Mouse (Mus musculus) left cerebral cortex, adult 18-20 months (tissue): Measurements from ENCODE around the gene H2-Q2. TPM values are rescaled to one million over a fixed set of nuclear protein-coding genes. Genes with fewer than 3 reads are reported as not detected.
A peak's percentile ranks its signal among the peaks of the same experiment; 100 is the strongest.
"Not testable (repeated sequence)": the region's sequence is repeated elsewhere in the genome, so short reads cannot be mapped to it uniquely, and the experiment has no call there.

ENCODE experiments used
- DNase-seq, 2 experiments: peaks; one replicate each; pipeline ENCODE4 v3.0.0; 2021 to 2022; ENCODE audit warnings: low spot score in 2 of 2, mixed read lengths in 1 of 2
- total RNA-seq, 2 experiments: library from RNA; stranded (reverse); gene quantifications; 2 replicates each; pipeline ENCODE4 v1.2.3; 2021

Gene H2-Q2
- total RNA-seq, 2 experiments from 2014 or later: 0.44 to 0.82 TPM

GRCm38 (mm10) chr17:35359470-35359862, 17.4 kb downstream of the H2-Q2 start:
- DNase-seq: no peak

GRCm38 (mm10) chr17:35379369-35379728, 37.3 kb downstream of the H2-Q2 start, which contains the start of gene H2-Q4:
TSS of gene H2-Q4 (plus strand) at chr17:35379617.
- DNase-seq: peak; percentile 67 to 76

- DNase-seq: peak in 1 of 2 experiments; percentile 5
Observed at GRCm38 (mm10) chr17:35379729-35380451, 37.8 kb downstream of the H2-Q2 start.

- DNase-seq: peak in 1 of 2 experiments; percentile 10
Observed at GRCm38 (mm10) chr17:35389796-35390195, 47.8 kb downstream of the H2-Q2 start.

GRCm38 (mm10) chr17:35392671-35393070, 50.6 kb downstream of the H2-Q2 start:
- DNase-seq: not testable (repeated sequence)

- DNase-seq: not testable (repeated sequence)
Observed at GRCm38 (mm10) chr17:35393864-35394800, 52.1 kb downstream of the H2-Q2 start.

Other genes with a start within 250 kb of the H2-Q2 start
- not detected for gene Ly6g5c, start 234.0 kb upstream of the H2-Q2 start, total RNA-seq
- gene Ly6g5b, start 226.8 kb upstream of the H2-Q2 start, total RNA-seq: under 1 TPM; 0.28 to 0.72 TPM
- gene Gpank1, start 220.8 kb upstream of the H2-Q2 start, total RNA-seq: 10 to 100 TPM; 15.9 to 16.4 TPM
- 100 to 1,000 TPM; 192 to 198 TPM for gene Csnk2b, start 220.2 kb upstream of the H2-Q2 start, total RNA-seq
- 10 to 100 TPM; 31.5 to 32.2 TPM for gene D17H6S53E, start 215.9 kb upstream of the H2-Q2 start, total RNA-seq
- not detected for gene Apom, start 210.2 kb upstream of the H2-Q2 start, total RNA-seq
- 100 to 1,000 TPM; 294 to 308 TPM for gene Bag6, start 207.1 kb upstream of the H2-Q2 start, total RNA-seq
- 100 to 1,000 TPM; 270 to 288 TPM for gene Prrc2a, start 177.3 kb upstream of the H2-Q2 start, total RNA-seq
- gene Aif1, start 166.2 kb upstream of the H2-Q2 start, total RNA-seq: 10 to 100 TPM in 1 of 2 experiments, 1 to 10 TPM in 1; 8.6 to 11.6 TPM
- 1 to 10 TPM; 6.0 to 6.9 TPM for gene Lst1, start 153.8 kb upstream of the H2-Q2 start, total RNA-seq
- under 1 TPM; 0.79 to 0.80 TPM for gene Ltb, start 147.8 kb upstream of the H2-Q2 start, total RNA-seq
- not detected for gene Tnf, start 140.2 kb upstream of the H2-Q2 start, total RNA-seq
- gene Lta, start 136.9 kb upstream of the H2-Q2 start, total RNA-seq: under 1 TPM; 0.23 to 0.60 TPM
- not detected for gene Gm16181, start 121.4 kb upstream of the H2-Q2 start, total RNA-seq
- 100 to 1,000 TPM; 587 to 598 TPM for gene Atp6v1g2, start 108.6 kb upstream of the H2-Q2 start, total RNA-seq
- gene Nfkbil1, start 106.5 kb upstream of the H2-Q2 start, total RNA-seq: 10 to 100 TPM; 11.6 to 14.9 TPM
- gene Ddx39b, start 100.5 kb upstream of the H2-Q2 start, total RNA-seq: 100 to 1,000 TPM; 201 to 213 TPM
- 10 to 100 TPM; 26.2 to 33.1 TPM for gene H2-D1, start 79.5 kb upstream of the H2-Q2 start, total RNA-seq
- gene H2-Q1, start 21.8 kb upstream of the H2-Q2 start, total RNA-seq: 1 to 10 TPM in 1 of 2 experiments, under 1 TPM in 1; 0.79 to 1.2 TPM
- 1 to 10 TPM; 2.9 to 4.1 TPM for gene H2-Q4, start 37.4 kb downstream of the H2-Q2 start, total RNA-seq
- 1 to 10 TPM in 1 of 2 experiments, under 1 TPM in 1; 0.96 to 1.4 TPM for gene H2-Q6, start 82.6 kb downstream of the H2-Q2 start, total RNA-seq
- gene H2-Q7, start 96.9 kb downstream of the H2-Q2 start, total RNA-seq: 1 to 10 TPM in 1 of 2 experiments, under 1 TPM in 1; 0.53 to 1.4 TPM
- under 1 TPM; 0.33 to 0.46 TPM for gene H2-Q10, start 127.8 kb downstream of the H2-Q2 start, total RNA-seq
- not detected for gene Pou5f1, start 163.8 kb downstream of the H2-Q2 start, total RNA-seq
- gene Tcf19, start 174.6 kb downstream of the H2-Q2 start, total RNA-seq: 10 to 100 TPM; 10.1 to 13.7 TPM
- 10 to 100 TPM; 14.2 to 16.2 TPM for gene Cchcr1, start 174.9 kb downstream of the H2-Q2 start, total RNA-seq
- gene Psors1c2, start 191.0 kb downstream of the H2-Q2 start, total RNA-seq: under 1 TPM; 0.44 to 0.84 TPM
- gene Cdsn, start 209.9 kb downstream of the H2-Q2 start, total RNA-seq: 1 to 10 TPM in 1 of 2 experiments, under 1 TPM in 1; 1.00 to 1.7 TPM
- gene 2300002M23Rik, start 225.2 kb downstream of the H2-Q2 start, total RNA-seq: not detected